Mouse (Mus musculus) kidney, adult 2 months (tissue): ENCODE data around the gene Galr2. TPM values are rescaled to one million over a fixed set of nuclear protein-coding genes. Genes with fewer than 3 reads are reported as not detected.
"Not testable (repeated sequence)": the region's sequence is repeated elsewhere in the genome, so short reads cannot be mapped to it uniquely, and the experiment has no call there.

Source experiments
- DNase-seq: peaks from one replicate; pipeline ENCODE4 v3.0.0; 2021
- H3K27ac ChIP-seq: fragments of 200-500 bp; 2 replicates; pipeline ENCODE4 v1.5.1; 2012; ENCODE audit warnings: low read depth, low read length, control low read depth, inconsistent platforms; ENCODE audit not compliant: insufficient read depth
- H3K27me3 ChIP-seq: fragments of 200-500 bp; replicated peaks from 2 replicates; pipeline ENCODE4 v1.6.1; 2012; ENCODE audit warnings: mild to moderate bottlenecking, moderate library complexity, low read length, inconsistent platforms; ENCODE audit not compliant: control insufficient read depth, insufficient read depth
- H3K36me3 ChIP-seq: fragments of 200-500 bp; 2 replicates; pipeline ENCODE4 v1.6.1; 2012; ENCODE audit warnings: mild to moderate bottlenecking, moderate library complexity, low read length, inconsistent platforms; ENCODE audit not compliant: control insufficient read depth, insufficient read depth
- H3K4me1 ChIP-seq: fragments of 200-500 bp; 2 replicates; pipeline ENCODE4 v1.6.1; 2011; ENCODE audit warnings: low read length; ENCODE audit not compliant: control insufficient read depth, insufficient read depth
- H3K4me3 ChIP-seq: fragments of 200-500 bp; 2 replicates; pipeline ENCODE4 v1.5.1; 2011; ENCODE audit warnings: mild to moderate bottlenecking, low read depth, low read length, control low read depth; ENCODE audit not compliant: insufficient read depth
- CTCF ChIP-seq: fragments of 200-500 bp; conservative IDR thresholded peaks from 2 replicates; pipeline ENCODE4 v1.5.1; 2011; ENCODE audit warnings: low read depth, mild to moderate bottlenecking, control low read depth, low read length, moderate library complexity, mixed read lengths; ENCODE audit not compliant: insufficient read depth, insufficient read length
- POLR2A ChIP-seq: fragments of 200-500 bp; IDR thresholded peaks from one replicate; pipeline ENCODE4 v1.6.1; 2011; ENCODE audit warnings: low read depth, low read length, control low read depth
- WGBS: fragments of 180-500 bp; shearing (Covaris S2); methylation state at CpG from one replicate; pipeline ENCODE4 v1.1.7; 2018; 5-methylcytosine and 5-hydroxymethylcytosine counted together
- polyA plus RNA-seq: library from polyadenylated mRNA; depleted of rRNA; stranded (reverse); fragments of >200 nt; gene quantifications from 2 replicates; pipeline ENCODE4 v1.2.3, GENCODE M21; 2012

Galr2 gene
- polyA plus RNA-seq, 1 experiment, result 3.3 TPM

DNA sequence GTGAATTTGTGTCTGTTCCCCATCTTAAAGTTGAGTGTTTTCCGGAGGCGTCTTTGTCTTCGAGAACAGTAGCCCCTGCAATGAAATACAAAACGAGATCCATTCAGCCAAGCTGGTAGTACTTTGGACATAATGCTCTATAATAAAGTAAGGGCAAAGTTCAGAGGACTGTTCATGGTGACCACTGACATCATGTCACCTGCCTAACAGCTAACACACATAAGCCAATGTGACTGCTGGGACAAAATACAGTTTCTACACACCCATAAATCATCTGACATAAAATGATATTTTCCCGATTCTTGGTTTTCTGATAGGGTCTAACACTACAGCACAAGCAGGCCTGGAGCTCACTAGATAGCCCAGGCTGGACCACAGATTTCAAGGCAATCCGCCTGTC lies 12.4 kb upstream of the Galr2 start:
- Histone ChIP-seq H3K4me3 (no peak overlapping the region), H3K4me1 (peaks cover 5% of the 10 kb centered on the region; the same call in 1 of the 2 replicates), H3K36me3 (peaks cover 5% of the 10 kb centered on the region; the same call in 1 of the 2 replicates), H3K27ac (no peak overlapping the region), H3K27me3 (no peaks in the 10 kb centered on the region)
- TF ChIP-seq POLR2A, result no peak
- no peak for TF ChIP-seq CTCF
- DNase-seq, result no peak
- WGBS, result 84% methylated on average over 6 of the region's 6 CpGs

DNA sequence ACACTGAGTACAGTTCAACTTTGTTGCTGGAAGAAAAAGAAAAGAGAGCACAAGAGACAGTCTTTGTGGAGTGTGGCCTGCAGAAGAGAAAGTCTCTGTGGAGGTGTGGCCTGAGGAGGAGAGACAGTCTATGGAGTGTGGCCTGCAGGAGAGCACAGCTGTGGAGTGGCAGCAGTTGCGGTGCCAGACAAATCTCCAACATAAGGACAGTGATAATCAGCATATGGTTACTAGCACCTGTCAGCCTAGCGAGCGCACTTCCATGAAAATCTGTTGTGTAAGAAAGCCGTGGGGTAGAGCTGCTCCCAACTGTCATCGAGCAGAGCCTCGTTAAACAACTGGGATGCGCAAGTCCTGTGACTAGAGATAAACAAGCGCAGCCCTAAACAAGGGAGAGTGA lies 11.2 kb upstream of the Galr2 start:
- Histone ChIP-seq H3K27ac (no peak overlapping the region), H3K27me3 (no peaks in the 10 kb centered on the region), H3K4me3 (no peak overlapping the region), H3K36me3 (peaks cover 5% of the 10 kb centered on the region; the same call in 1 of the 2 replicates), H3K4me1 (peaks cover 6% of the 10 kb centered on the region; the same call in 1 of the 2 replicates)
- 91% methylated on average over 8 of the region's 8 CpGs for whole genome bisulfite sequencing
- DNase-seq, result no peak
- TF ChIP-seq POLR2A, result no peak
- TF ChIP-seq CTCF, result no peak

DNA sequence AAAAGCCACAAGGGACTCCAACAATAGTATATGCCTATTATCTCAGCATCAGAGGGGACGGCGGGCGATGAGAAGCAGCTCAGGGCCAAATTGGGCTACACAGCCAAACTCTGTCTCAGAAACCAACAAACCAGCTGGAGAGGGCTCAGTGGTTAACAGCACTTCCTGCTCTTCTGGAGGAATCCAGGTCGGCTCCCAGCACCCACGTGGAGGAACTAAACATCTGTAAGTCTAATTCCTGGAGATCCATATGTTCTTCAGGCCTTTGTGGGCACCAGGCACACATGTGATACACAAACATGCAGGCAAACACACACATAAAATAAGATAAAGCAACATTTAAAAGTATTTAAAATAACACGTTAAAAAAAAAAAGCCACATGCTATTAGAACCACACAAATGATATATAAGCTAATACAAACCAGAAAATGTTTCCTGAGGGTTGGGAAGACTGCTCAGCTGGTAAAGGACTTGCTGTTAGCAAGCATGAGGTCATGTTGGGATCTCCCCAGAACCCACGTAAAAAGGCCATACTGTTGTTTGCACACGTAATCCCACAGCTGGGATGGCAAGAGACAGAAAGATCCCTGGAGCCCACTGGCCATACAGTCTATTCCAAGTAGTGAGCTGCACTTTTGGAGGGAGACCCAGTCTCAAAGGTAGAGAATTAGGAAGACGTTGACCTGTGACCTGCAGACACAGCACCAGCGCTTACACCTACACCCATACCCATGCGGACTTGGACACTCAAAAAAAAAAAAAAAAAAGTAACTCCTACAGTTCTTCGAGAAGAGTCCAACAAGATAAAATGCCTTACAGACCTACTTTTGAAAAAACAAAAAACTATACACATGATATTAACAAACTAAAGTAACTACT lies 7.9 kb upstream of the Galr2 start:
- H3K27ac ChIP-seq, result no peak overlapping the region
- WGBS, result 32% methylated on average over 12 of the region's 12 CpGs
- no peak for DNase-seq

DNA sequence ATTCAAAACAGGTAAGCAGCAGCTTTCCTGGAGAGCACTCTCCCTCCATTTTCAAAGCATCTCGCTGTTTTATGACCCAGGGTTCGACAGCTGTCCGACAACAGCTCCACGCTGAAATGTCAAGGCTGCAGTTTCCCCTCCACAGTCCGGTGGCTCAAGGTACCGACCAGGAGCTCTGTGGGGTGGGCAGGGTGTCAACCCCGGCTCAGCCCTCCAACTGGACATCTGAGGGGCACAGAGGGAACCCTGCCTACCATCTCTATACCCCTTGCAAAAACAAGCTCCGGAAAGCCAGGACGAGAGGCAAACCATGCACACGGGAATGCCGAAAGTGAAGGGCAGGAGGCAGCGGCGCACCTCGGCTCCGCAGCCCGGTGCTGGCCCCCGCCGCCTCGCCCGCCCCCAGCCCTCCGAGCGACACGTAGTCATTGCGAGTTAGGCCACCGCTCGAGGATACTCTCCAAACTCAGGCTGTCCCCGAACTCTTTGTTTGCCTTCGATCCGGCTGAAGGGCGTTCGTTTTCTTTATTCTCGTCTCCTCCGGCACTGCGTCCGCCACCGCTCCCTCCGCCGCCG lies 7.2 kb upstream of the Galr2 start:
- DNase-seq, result no peak
- Histone ChIP-seq H3K27ac (no peak overlapping the region), H3K36me3 (no peaks in the 10 kb centered on the region), H3K4me3 (peak overlapping the region; percentile 80), H3K4me1 (peaks cover 8% of the 10 kb centered on the region; the same call in 1 of the 2 replicates), H3K27me3 (no peaks in the 10 kb centered on the region)
- TF ChIP-seq CTCF, result no peak
- TF ChIP-seq POLR2A, result no peak
- WGBS, result 1% methylated on average over 39 of the region's 39 CpGs

More for the DNA sequence above, 7.9 kb upstream of the Galr2 start:
- no peak for TF ChIP-seq POLR2A
- peak overlapping the region; percentile 80 for H3K4me3 ChIP-seq
- H3K4me1 ChIP-seq, result peaks cover 8% of the 10 kb centered on the region; the same call in 1 of the 2 replicates
- H3K27me3 ChIP-seq, result no peaks in the 10 kb centered on the region
- H3K36me3 ChIP-seq, result 0 out of 2 replicates have a peak, but pooled peaks cover 2% of the 10 kb centered on the region

DNA sequence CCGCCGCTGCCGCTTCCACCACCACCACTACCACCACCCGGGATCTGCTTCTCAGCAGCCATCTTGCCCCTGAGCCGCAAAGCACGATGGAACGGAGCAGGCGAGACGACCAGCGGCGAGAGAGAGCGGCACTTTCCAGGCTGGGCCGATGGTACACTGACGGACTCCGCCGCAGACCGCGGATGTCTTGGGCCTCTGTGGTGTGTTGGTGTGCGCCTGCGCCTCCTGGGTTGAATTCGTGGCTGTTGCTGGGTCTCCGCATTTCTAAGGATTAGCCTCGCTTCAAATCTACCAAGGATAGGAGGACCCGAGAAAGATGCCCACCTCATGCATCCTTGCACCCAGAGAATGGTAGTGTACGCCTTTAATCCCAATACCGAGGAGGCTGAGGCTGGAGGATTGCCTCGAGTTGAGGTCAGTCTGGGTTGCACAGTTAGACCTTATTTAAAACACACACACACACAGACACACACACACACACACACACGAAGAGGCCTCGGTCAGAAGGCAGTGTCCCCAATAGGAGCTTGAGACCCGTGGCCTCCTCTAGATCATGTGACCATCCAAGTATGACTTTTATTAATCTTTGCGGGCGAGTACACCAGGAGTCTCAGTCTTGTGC lies 6.6 kb upstream of the Galr2 start, which contains the start of gene Srp68:
TSS of gene Srp68 (minus strand) at position 173 of the 622 bp plus-strand sequence.
- peaks cover 8% of the 10 kb centered on the region; the same call in 1 of the 2 replicates for H3K4me1 ChIP-seq
- TF ChIP-seq CTCF (no peak), POLR2A (peak; percentile 72)
- H3K36me3 ChIP-seq, result no peaks in the 10 kb centered on the region
- peak within 1 kb of the TSS; percentile 80 for H3K4me3 ChIP-seq
- no peaks in the 10 kb centered on the region for H3K27me3 ChIP-seq
- peak; percentile 96 for DNase-seq
- H3K27ac ChIP-seq, result peak within 1 kb of the TSS; percentile 86
- under 1% methylated on average over 32 of the region's 32 CpGs for WGBS

DNA sequence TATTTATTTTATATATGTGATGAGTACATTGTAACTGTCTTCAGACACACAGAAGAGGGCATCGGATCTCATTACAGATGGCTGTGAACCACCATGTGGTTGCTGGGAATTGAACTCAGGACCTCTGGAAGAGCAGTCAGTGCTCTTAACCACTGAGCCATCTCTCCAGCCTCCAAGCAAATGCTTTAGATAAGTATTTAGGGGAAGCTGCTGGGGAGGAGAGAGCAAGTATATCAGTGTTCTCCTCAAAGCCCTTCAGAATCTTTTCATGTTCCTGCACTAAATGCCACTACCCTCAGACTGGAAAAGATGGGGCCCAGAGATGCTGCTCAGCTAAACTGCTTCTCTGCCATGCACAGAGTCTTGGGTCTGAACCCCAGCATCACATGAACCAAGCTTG lies 3.6 kb upstream of the Galr2 start:
- not testable (repeated sequence) for H3K27me3 ChIP-seq, H3K27ac ChIP-seq, H3K4me1 ChIP-seq, H3K4me3 ChIP-seq, DNase-seq, H3K36me3 ChIP-seq
- 95% methylated on average over 1 of the region's 1 CpGs for WGBS

DNA sequence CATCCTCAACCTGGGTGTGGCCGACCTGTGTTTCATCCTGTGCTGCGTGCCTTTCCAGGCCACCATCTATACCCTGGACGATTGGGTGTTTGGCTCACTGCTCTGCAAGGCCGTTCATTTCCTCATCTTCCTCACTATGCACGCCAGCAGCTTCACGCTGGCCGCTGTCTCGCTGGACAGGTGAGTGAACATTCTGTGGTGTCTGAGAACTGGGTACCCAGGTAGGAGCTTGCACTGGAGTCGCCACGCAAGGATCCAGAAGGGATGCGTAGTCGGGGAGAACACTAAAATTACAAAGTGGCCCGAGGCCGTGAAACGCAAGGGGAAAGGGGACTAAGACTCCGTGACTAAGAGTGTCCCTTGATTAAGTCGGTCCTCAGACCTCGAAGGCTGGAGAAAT lies 932 bp downstream of the Galr2 start:
- no peak for DNase-seq
- no peaks in the 10 kb centered on the region for H3K36me3 ChIP-seq
- H3K27me3 ChIP-seq, result no peaks in the 10 kb centered on the region; the same call in 1 of the 2 replicates
- WGBS, result 3% methylated on average over 18 of the region's 18 CpGs
- no peak overlapping the region for H3K27ac ChIP-seq
- TF ChIP-seq POLR2A (no peak), CTCF (no peak)
- H3K4me1 ChIP-seq, result 0 out of 2 replicates have a peak, but pooled peaks cover 3% of the 10 kb centered on the region
- no peak overlapping the region for H3K4me3 ChIP-seq
